Mouse (Mus musculus) c-Kit-positive CD71-positive TER-119-negative erythroid progenitor cells, embryonic 14.5 days (primary cell): ENCODE measurements around the gene Eps8.

Source experiments
- DNase-seq: peaks from one replicate; pipeline ENCODE4 v3.0.0-alpha.2; 2013; ENCODE audit warnings: low read depth

Eps8 gene

DNA sequence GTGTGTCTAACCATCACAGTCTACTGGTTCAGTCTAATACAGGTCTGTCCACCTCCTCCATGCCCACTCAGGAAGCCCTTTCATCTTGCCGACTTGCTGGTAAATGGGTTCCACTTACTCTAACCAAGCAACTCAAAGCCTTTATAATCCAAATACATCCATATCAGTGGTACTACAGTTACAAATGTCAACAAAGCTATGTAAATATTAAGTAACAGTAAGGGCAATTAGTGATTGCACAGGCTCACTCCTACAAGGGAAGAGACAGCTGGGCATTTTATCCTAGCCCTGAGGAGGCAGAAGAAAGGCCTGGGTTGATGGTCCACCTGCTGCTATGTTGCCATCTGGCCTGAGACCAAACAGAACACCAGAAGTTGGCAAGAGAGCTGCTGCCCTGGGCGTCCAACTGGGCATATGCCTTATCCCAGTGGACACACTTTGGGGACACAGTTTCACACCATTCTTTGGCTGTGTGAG is 42.6 kb downstream of the Eps8 start:
- no peak for DNase-seq

- DNase-seq = no peak
Measured at GRCm38 (mm10) chr6:137608160-137608930, 46.3 kb downstream of the Eps8 start.

- no peak for DNase-seq
Measured at GRCm38 (mm10) chr6:137606541-137606940, 48.1 kb downstream of the Eps8 start.

GRCm38 (mm10) chr6:137604417-137605248 is 50.0 kb downstream of the Eps8 start:
- DNase-seq = no peak

- no peak for DNase-seq
Measured at GRCm38 (mm10) chr6:137598306-137598705, 56.4 kb downstream of the Eps8 start.

DNA sequence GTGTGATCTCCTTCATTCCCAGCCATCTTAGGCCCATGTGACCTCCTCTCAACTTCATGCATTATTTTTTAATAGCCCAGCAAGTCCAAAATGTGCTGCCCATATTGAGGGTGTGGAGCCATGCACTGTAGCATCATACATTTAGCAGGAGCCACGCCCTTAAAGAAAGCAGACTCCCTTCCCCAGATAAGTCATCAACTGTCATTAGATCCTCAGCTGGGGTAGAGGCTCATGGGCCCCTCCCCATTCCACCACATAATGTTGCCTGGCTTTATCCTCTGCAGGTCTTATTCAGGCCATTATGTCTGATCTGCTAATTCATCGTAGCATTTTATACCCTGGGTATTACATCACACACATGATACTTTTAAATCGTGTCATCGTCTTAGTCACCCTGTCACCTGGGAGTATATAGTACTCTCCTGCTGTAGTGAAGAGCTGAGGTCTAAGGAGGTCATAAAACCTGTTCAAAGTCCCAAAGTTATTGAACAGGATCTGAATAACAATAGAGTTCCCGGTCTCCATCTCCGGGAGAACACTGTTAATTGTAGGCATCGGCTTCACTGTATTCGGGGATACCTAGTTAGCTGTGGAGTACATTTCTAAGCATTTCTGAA is 57.1 kb downstream of the Eps8 start:
- no peak for DNase-seq

DNA sequence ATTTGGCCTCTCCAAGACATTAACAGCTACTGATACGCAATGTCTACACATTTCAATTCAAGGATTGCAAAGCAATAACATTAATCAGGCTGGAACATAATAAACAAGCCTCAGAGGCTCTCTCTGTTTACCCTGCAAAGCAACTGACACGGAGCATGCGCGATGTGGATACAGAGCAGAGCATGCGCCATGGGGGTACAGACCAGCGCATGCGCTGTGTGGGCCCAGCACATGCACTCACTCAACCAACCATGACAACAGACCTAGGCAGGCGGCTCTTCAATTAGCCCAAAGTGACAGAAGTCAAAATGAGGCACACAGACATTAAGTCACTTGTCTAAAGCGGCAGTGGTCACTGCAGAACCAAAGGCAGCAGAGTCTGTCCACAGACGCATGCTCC is 62.1 kb downstream of the Eps8 start:
- DNase-seq = no peak

- DNase-seq = no peak
Measured at GRCm38 (mm10) chr6:137589245-137589618, 65.4 kb downstream of the Eps8 start.

DNA sequence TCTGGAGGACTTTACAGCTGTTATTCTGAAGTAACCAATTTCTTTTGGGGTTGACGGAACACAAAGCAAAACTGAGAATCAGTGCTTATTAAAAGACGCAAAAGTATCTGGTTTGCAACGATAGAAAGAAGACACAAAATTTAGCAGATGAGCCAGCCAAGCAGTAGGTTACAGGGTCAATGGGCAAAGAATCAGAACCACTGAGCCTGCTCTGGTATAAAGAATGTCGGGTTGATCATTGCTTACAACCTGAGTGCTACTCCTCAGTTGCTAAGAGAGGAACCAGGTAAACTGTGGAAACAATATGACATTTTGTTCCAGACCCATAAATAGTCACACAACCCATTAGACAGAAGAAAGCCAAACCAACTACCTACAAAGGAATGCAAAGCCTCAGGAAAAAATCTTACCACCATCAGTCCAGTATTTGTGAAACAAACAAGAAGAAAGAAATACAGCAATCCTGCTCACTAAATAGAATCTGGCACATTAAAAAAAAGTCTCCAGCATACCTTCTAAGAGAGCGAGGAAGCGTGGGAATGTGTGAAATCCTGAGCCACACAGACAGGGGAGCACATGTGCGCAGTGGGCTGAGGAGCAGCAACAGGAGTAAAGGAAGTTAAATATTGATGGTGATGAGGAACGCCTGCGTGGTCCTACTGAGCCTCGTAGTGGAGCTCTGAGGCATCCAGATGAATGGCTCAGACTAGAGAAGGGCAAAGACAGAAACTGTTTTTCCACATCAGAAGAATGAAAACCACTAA is 66.0 kb downstream of the Eps8 start:
- no peak for DNase-seq

- no peak for DNase-seq
Measured at GRCm38 (mm10) chr6:137587866-137588265, 66.8 kb downstream of the Eps8 start.

DNA sequence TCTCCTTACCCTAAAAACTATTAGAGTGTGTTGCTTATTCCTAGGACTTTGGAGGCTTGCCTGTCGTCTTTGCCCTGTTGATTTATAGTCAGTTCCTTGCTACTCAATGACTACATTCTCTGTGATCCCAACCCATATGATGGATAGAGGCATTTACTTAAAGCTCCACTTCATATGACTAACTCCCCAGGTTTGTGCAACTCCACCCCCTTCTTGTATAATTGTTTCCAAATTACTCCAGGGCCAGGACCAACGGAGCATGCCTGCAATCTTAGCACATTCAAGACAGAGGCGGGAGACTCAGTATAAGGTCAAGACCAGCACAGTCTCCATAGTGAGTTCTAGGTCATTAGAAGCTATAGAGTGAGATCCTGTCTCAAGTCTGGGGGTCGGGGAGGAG is 69.4 kb downstream of the Eps8 start:
- DNase-seq = no peak

DNA sequence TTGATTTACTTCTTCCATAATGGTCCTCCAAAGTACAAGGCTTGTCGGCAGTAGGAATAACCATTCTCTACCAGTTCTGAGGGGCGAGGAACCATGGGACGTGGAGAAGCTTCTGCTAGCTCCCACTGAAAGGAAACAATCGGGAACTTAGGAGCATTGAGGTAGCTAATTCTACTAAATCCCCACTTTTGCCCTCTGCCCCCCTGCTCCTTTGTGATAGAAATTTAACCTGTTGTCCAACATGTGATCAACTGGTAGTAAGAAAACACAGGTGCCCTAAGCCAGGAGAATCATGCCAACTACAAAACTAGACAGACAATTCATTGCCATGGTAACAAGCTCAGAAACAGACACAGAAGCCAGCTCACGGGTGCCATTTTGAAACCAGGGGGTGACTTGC is 71.6 kb downstream of the Eps8 start:
- no peak for DNase-seq

GRCm38 (mm10) chr6:137582207-137582889 is 72.3 kb downstream of the Eps8 start:
- DNase-seq = no peak

DNA sequence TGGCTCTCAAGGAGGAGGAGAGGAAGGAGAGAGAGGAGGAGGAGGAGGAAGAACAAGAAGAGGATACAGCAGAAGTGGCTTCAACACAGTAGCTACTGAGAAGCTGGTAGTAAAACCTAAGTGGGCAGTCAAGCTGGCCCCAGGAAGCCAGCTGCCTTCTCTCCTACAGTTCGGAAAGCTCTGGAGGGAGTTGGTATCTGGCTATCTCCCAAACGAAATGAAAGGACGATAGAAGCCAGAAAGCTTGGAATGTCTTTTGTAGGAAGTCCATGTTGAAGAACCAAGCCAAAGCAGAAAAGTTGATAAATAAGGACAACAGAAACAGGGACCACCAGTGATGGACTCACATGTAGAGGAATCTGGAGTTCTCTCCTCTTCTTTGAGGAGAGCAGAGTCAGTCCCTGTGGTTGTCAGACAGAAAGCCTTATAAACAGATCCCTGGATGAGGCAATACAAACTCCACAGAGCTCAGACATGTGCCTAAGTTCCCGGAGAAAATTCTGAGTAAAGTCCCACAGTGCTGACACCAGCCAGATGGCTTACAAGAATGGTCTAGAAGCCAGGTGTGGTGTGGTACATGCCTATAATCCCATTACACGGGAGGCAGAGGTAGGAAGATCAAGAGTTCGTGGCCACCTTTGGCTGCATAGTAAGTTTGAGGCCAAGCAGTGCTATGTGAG is 73.2 kb downstream of the Eps8 start:
- DNase-seq = no peak

DNA sequence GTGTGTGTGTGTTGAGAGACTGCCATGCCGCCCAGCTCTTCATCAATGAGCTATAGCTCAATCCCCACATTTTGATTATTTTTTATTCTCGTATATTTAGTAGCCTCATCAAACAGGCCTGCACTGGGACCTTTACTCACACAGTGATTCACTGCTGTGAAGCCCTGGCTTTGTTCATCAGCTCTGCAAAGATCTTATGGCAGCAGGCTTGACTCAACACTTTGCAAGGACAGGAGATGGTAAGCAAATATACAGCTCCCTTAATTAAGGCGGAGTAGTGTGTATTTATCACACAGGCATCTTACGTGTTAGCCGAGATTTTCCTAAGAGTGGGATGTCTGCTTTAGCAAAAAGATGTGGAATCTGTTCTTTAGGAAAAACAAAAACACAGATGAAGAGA is 74.2 kb downstream of the Eps8 start:
- no peak for DNase-seq

DNA sequence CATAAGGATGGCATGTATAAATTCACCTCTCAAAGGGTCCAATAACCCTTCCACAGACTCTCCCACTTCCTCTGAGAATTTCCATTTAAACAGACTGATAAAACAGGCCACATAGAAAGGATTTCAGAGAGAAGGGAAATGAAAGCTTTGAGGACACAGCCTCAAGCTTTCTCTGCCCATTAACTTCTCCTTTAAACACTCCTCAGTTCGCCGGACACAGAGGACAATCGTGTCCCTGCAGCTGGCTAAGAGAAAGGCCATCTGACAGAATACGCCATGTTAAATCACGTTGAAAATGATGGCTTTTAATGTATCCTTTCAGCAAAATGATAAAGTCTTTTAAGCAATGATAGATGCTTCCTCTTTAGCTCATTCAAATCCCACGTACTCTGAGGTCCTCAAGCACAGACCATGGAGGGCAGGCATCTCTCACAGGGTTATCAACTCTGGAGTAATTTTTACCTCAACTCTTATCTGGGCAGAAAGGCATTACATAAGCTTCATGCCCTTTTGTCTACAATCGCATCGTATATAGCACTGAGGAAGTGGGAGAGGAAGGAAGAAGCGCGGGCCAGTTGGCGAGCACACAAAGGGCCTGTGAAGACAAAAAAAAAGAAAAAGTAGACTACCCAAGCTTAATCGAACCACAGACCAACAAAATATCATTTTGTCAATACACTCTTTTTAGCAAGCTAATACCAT is 77.9 kb downstream of the Eps8 start:
- no peak for DNase-seq

GRCm38 (mm10) chr6:137576091-137576490 is 78.6 kb downstream of the Eps8 start:
- no peak for DNase-seq

DNA sequence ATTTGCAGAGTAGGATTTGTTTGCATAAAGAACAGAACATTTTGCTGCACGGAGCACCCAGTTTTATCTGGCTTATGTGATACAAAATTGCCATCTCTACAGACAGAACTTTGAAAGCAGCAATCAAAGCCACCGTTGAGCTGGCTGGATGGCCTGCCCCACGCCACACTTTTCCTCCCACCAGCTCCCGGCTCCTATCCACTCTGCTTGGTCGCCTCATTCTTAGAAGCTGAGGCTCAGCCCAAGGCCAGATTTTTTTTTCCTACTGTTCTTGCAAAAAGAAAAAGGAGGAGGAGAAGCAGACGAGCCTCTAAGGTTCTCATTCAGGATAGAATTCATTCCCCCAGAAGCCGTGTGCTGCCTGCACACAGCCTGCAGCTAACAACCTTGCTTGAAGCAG is 80.8 kb downstream of the Eps8 start:
- DNase-seq = no peak

DNA sequence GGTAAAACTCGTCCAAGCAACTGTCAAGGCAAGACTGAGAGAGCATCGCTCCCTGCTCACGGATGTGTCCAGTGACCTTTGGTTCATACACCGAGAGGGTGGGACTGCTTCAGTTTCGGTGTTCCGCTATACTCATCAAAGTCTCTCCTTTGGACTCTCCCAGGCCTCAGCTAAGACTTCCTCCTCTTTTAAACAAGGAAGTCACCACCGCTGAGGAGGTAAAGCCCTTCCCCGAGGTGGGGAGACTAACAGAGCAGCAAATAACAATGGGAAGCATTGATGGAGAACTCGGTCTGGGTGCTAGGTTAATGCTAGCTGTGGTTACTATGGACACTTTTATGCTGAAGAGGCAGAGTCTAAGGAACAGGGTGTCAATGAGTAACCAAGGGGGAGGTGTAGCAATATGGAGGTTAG is 84.0 kb downstream of the Eps8 start:
- DNase-seq = no peak

DNA sequence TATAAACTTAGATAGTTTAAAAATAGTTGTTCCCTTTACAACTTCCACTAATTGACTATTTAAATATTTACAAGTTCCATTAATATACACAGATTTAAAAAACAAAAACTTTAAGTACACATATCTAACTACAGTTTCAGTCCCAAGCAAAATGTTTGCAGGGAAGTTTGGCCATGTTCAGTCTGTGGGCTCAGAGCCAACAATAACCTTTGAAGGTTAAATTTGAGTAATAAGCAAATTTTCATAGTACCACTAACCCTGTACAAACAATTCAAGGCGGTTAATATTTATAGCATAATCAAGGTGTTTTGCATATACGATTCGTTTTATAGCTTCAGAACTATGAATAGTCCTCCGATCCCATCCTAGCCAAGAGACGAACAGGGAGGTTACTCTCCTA is 84.7 kb downstream of the Eps8 start:
- no peak for DNase-seq
